ENCODE assay signal across 8 mouse cellular contexts in the genomic region with DNA sequence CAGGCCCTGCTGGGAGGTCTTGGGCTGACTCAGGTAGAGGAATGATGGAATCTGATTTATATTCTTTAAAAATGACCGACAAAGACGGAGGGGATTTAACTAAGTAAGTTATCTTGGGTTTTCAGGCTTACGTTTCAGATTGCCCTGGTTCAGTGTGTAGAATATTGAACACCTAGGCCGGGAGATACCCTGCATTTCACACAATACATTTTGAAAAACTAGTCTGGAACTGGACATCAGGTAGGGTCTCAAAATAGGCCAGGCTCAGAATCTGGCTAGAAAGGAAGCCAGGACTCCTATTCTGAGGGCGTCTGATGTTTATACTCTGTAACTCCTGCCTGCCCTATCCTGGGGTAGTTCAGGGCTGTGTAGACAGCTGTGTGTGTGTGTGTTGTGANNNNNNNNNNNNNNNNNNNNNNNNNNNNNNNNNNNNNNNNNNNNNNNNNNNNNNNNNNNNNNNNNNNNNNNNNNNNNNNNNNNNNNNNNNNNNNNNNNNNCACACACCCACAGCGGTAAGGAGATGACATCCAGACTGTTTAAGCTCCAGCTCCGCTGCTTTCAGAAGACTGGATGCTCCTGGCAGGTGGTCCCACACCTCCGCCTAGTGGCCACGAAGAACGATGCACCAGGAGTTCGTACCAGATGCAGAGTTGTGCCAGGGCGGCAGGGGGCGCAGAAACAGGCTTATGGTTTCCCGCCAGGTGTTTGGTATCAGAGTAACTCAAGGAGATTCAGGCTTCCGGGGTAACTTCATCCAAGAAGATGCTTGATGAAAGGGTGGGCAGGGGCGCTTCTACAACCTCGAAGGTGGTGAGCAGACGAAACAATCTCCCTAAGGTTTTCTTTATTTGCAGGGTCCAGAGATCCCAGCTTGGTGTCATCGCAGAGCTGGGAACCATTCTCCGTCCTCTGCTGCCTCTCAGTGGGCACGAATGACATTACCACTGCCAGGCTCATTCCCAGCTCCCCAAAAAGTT. TPM values are rescaled to one million over a fixed set of nuclear protein-coding genes. Genes with fewer than 3 reads are reported as not detected.
DNase-seq lines count a peak whose midpoint lies in the region; ATAC-seq and TF ChIP-seq lines count a peak whose summit lies in the region.

No protein-coding gene starts in this region.

- peak; percentile 99 for TF ChIP-seq CTCF in Patski (IDR thresholded peaks at IDR 0.05)

- no peaks in the 10 kb centered on the region for H3K36me3 ChIP-seq in hindbrain, embryonic 13.5 days

- H3K9ac ChIP-seq in hindbrain, embryonic 13.5 days = no peak overlapping the region

- 13% methylated on average over 20 of the region's 21 CpGs for WGBS in hindbrain, embryonic 13.5 days

- H3K4me2 ChIP-seq in hindbrain, embryonic 13.5 days = peak overlapping the region; percentile 32; the same call in 1 of the 2 replicates

- POLR2A ChIA-PET in Patski (lab: Charles Lee) = no interaction called here

- CTCF ChIA-PET in Patski (lab: Charles Lee) = interaction anchor here (0.5 to 1.6 kb wide), 8 partner anchors 9 to 309 kb away, joined by 3 to 7 read pairs (median 3); no protein-coding TSS in a partner anchor

- DNase-seq in Patski (ENCODE audit: low read depth, low spot score) = peak; percentile 22
- peak; percentile 81 to 87 for DNase-seq in cerebellum, postnatal 25 days
- DNase-seq in frontal cortex, postnatal 25 days (ENCODE audit: low spot score in 2 of 2) = peak; percentile 73 to 86
- DNase-seq in layer of hippocampus, postnatal 25 days (ENCODE audit: extremely low spot score in 1 of 2, low spot score in 1 of 2) = peak; percentile 67 to 84
- DNase-seq in lung, postnatal 14 days = peak; percentile 85
- DNase-seq in retina, adult 2 months (ENCODE audit: low read depth, low spot score) = peak; percentile 80
- peak; percentile 90 for DNase-seq in thymus, postnatal 25 days

- peak overlapping the region; percentile 21 for H3K4me3 ChIP-seq in hindbrain, embryonic 13.5 days

- in situ Hi-C loops in Patski (cut with MboI; ENCODE audit: low pct_unique_long_range_greater_than_20kb) = loop anchor here (5.0 to 25.0 kb wide), 2 partner anchors 237 to 303 kb away; partner anchors contain the start of gene Trem2

- peaks cover 21% of the 10 kb centered on the region for H3K27me3 ChIP-seq in Patski
- H3K27me3 ChIP-seq in hindbrain, embryonic 13.5 days = peaks cover 52% of the 10 kb centered on the region

- peak; percentile 89 for ATAC-seq in Patski
- ATAC-seq in hindbrain, embryonic 13.5 days (ENCODE audit: low FRiP score) = peak; percentile 76

- H3K27ac ChIP-seq in hindbrain, embryonic 13.5 days = no peak overlapping the region

- peaks cover 39% of the 10 kb centered on the region for H3K4me1 ChIP-seq in hindbrain, embryonic 13.5 days (replicated peaks)

- no peaks in the 10 kb centered on the region for H3K9me3 ChIP-seq in hindbrain, embryonic 13.5 days

RNA-seq across cellular contexts. Expression of gene 1700067P10Rik, which starts 11.6 kb away (rescaled TPM):
- not detected for polyA plus RNA-seq in Patski (2021)
- 0.21 TPM in 1 of 2 replicates, not detected in the other for polyA plus RNA-seq in hindbrain, embryonic 13.5 days (2015; fragmentation: Nextera tagmentation; extraction: Ambion mirVana)
- not detected for total RNA-seq in layer of hippocampus, postnatal 25 days (2021)

RNA-seq across cellular contexts. Expression of gene 9830107B12Rik, which starts 45.3 kb away (rescaled TPM):
- polyA plus RNA-seq in Patski (2021) = not detected
- polyA plus RNA-seq in hindbrain, embryonic 13.5 days (2015; fragmentation: Nextera tagmentation; extraction: Ambion mirVana) = not detected in 2 replicates
- total RNA-seq in layer of hippocampus, postnatal 25 days (2021) = not detected

Comparison
In these comparisons a context has a peak if more than half of its experiments do, and no peak if none do; other contexts are left out.
1. DNase-seq: peak in every context shown above with its lines; median percentile 90 in thymus, postnatal 25 days; 85 in lung, postnatal 14 days; 84 in cerebellum, postnatal 25 days; 80 in retina, adult 2 months; 80 in frontal cortex, postnatal 25 days; 76 in layer of hippocampus, postnatal 25 days; 22 in Patski.